Mouse (Mus musculus) CH12.LX (cell line): ENCODE measurements around the gene Hnrnpa1.

ENCODE experiments used
- CTCF ChIP-seq, 2 experiments: IDR thresholded peaks in 1 of 2; conservative IDR thresholded peaks in 1 of 2; 2 replicates each; pipeline ENCODE4 v1.5.1; 2011 to 2012; ENCODE audit warnings: low read depth in 2 of 2, low read length in 2 of 2, improper control_type of control experiment in 1 of 2, inconsistent platforms in 1 of 2, mild to moderate bottlenecking in 1 of 2, moderate library complexity in 1 of 2
- POLR2A ChIP-seq: IDR thresholded peaks from 2 replicates; pipeline ENCODE4 v1.6.1; 2011; ENCODE audit warnings: low read depth, mild to moderate bottlenecking, improper control_type of control experiment, low read length

- no peak for TF ChIP-seq CTCF (conservative IDR thresholded peaks at IDR 0.05 in 1 of 2, IDR thresholded peaks at IDR 0.05 in 1 of 2; ENCODE audit: low read depth in 2 of 2, low read length in 2 of 2)
- no peak for TF ChIP-seq POLR2A
Observed at GRCm38 (mm10) chr15:103255169-103255568, 14.9 kb downstream of the Hnrnpa1 start.
